Mouse (Mus musculus) liver, embryonic 14.5 days (tissue): ENCODE measurements at regions not wholly inside any gene's neighbourhood (a gene's known extent, or its start where the extent isn't known, plus 50 kb on each side); places are given as distances from the start of the nearest gene placed in this dataset.

Experiments used
- CTCF ChIP-seq: IDR thresholded peaks from 2 replicates; pipeline ENCODE4 v1.5.1; 2016; ENCODE audit warnings: antibody characterized with exemption, low read depth, control low read depth
- EP300 ChIP-seq: IDR thresholded peaks from 2 replicates; pipeline ENCODE4 v1.6.1; 2016; ENCODE audit warnings: antibody characterized with exemption, low read depth

GRCm38 (mm10) chr12:107687447-107687846 lies 199.0 kb downstream of the 3110018I06Rik start:
- TF ChIP-seq CTCF (no peak), EP300 (no peak)
